Mouse (Mus musculus): ENCODE measurements around the gene Gabbr2. TPM values are rescaled to one million over a fixed set of nuclear protein-coding genes. Genes with fewer than 3 reads are reported as not detected.

Gene Gabbr2
- polyA plus RNA-seq, 1 experiment from 2014 or later, result 0.20 TPM

- DNase-seq (ENCODE audit: low spot score) (no peak), ATAC-seq (ENCODE audit: insufficient number of reproducible peaks, low FRiP score, low TSS enrichment, low read depth) (no peak)
- H3K9ac ChIP-seq (ENCODE audit: low read length), result no peak overlapping the region
- H3K4me1 ChIP-seq (ENCODE audit: control insufficient read depth, insufficient read depth, low read length), result peaks cover 4% of the 10 kb centered on the region; the same call in 1 of the 2 replicates
- H3K4me3 ChIP-seq (ENCODE audit: low read depth, low read length), result no peak overlapping the region
- H3K27me3 ChIP-seq (ENCODE audit: control insufficient read depth, insufficient read depth, low read length), result no peaks in the 10 kb centered on the region
- no peaks in the 10 kb centered on the region for H3K36me3 ChIP-seq (ENCODE audit: control insufficient read depth, insufficient read depth, low read length)
- no peaks in the 10 kb centered on the region for H3K9me3 ChIP-seq (ENCODE audit: control insufficient read depth, low read length)
- H3K4me2 ChIP-seq (ENCODE audit: low read depth, severe bottlenecking), result no peak overlapping the region
- H3K27ac ChIP-seq (replicated peaks; ENCODE audit: low read depth, low read length), result no peak overlapping the region
- WGBS, result 92% methylated on average over 4 of the region's 4 CpGs
Measured at GRCm38 (mm10) chr4:46862677-46863076, 129.0 kb downstream of the Gabbr2 start.

- WGBS, result 61% methylated on average over 6 of the region's 6 CpGs
- Histone ChIP-seq H3K4me3 (ENCODE audit: low read depth, low read length) (no peak overlapping the region), H3K4me1 (ENCODE audit: control insufficient read depth, insufficient read depth, low read length) (peaks cover 4% of the 10 kb centered on the region; the same call in 1 of the 2 replicates), H3K27me3 (ENCODE audit: control insufficient read depth, insufficient read depth, low read length) (no peaks in the 10 kb centered on the region), H3K9me3 (ENCODE audit: control insufficient read depth, low read length) (no peaks in the 10 kb centered on the region), H3K36me3 (ENCODE audit: control insufficient read depth, insufficient read depth, low read length) (no peaks in the 10 kb centered on the region), H3K9ac (ENCODE audit: low read length) (no peak overlapping the region), H3K27ac (replicated peaks; ENCODE audit: low read depth, low read length) (no peak overlapping the region), H3K4me2 (ENCODE audit: low read depth, severe bottlenecking) (no peak overlapping the region)
- ATAC-seq (ENCODE audit: insufficient number of reproducible peaks, low FRiP score, low TSS enrichment, low read depth) (no peak), DNase-seq (ENCODE audit: low spot score) (no peak)
Measured at GRCm38 (mm10) chr4:46860586-46860985, 131.1 kb downstream of the Gabbr2 start.

GRCm38 (mm10) chr4:46858899-46859298 is 132.8 kb downstream of the Gabbr2 start:
- Histone ChIP-seq H3K27ac (replicated peaks; ENCODE audit: low read depth, low read length) (no peak overlapping the region), H3K4me1 (ENCODE audit: control insufficient read depth, insufficient read depth, low read length) (peaks cover 4% of the 10 kb centered on the region; the same call in 1 of the 2 replicates), H3K9ac (ENCODE audit: low read length) (no peak overlapping the region), H3K27me3 (ENCODE audit: control insufficient read depth, insufficient read depth, low read length) (no peaks in the 10 kb centered on the region), H3K4me3 (ENCODE audit: low read depth, low read length) (no peak overlapping the region), H3K4me2 (ENCODE audit: low read depth, severe bottlenecking) (no peak overlapping the region; the same call in 1 of the 2 replicates), H3K9me3 (ENCODE audit: control insufficient read depth, low read length) (no peaks in the 10 kb centered on the region), H3K36me3 (ENCODE audit: control insufficient read depth, insufficient read depth, low read length) (no peaks in the 10 kb centered on the region)
- DNase-seq (ENCODE audit: low spot score) (peak; percentile 66), ATAC-seq (ENCODE audit: insufficient number of reproducible peaks, low FRiP score, low TSS enrichment, low read depth) (no peak; the same call in 1 of the 2 replicates)
- WGBS, result 11% methylated on average over 13 of the region's 13 CpGs

- no peak overlapping the region for H3K4me3 ChIP-seq (ENCODE audit: low read depth, low read length)
- no peak overlapping the region for H3K27ac ChIP-seq (replicated peaks; ENCODE audit: low read depth, low read length)
- peaks cover 4% of the 10 kb centered on the region; the same call in 1 of the 2 replicates for H3K4me1 ChIP-seq (ENCODE audit: control insufficient read depth, insufficient read depth, low read length)
- H3K9me3 ChIP-seq (ENCODE audit: control insufficient read depth, low read length), result no peaks in the 10 kb centered on the region
- no peak overlapping the region for H3K4me2 ChIP-seq (ENCODE audit: low read depth, severe bottlenecking)
- 89% methylated on average over 8 of the region's 8 CpGs for WGBS
- H3K27me3 ChIP-seq (ENCODE audit: control insufficient read depth, insufficient read depth, low read length), result no peaks in the 10 kb centered on the region
- no peaks in the 10 kb centered on the region for H3K36me3 ChIP-seq (ENCODE audit: control insufficient read depth, insufficient read depth, low read length)
- no peak overlapping the region for H3K9ac ChIP-seq (ENCODE audit: low read length)
- ATAC-seq (ENCODE audit: insufficient number of reproducible peaks, low FRiP score, low TSS enrichment, low read depth), result no peak
- DNase-seq (ENCODE audit: low spot score), result no peak
Measured at GRCm38 (mm10) chr4:46856145-46856544, 135.5 kb downstream of the Gabbr2 start.

GRCm38 (mm10) chr4:46854686-46855385 is 136.8 kb downstream of the Gabbr2 start:
- Histone ChIP-seq H3K27ac (replicated peaks; ENCODE audit: low read depth, low read length) (no peak overlapping the region), H3K4me1 (ENCODE audit: control insufficient read depth, insufficient read depth, low read length) (peaks cover 4% of the 10 kb centered on the region; the same call in 1 of the 2 replicates), H3K36me3 (ENCODE audit: control insufficient read depth, insufficient read depth, low read length) (no peaks in the 10 kb centered on the region), H3K4me2 (ENCODE audit: low read depth, severe bottlenecking) (no peak overlapping the region), H3K4me3 (ENCODE audit: low read depth, low read length) (no peak overlapping the region), H3K27me3 (ENCODE audit: control insufficient read depth, insufficient read depth, low read length) (no peaks in the 10 kb centered on the region), H3K9ac (ENCODE audit: low read length) (no peak overlapping the region), H3K9me3 (ENCODE audit: control insufficient read depth, low read length) (no peaks in the 10 kb centered on the region)
- WGBS, result 68% methylated on average over 23 of the region's 23 CpGs
- no peak for DNase-seq (ENCODE audit: low spot score)
- no peak for ATAC-seq (ENCODE audit: insufficient number of reproducible peaks, low FRiP score, low TSS enrichment, low read depth)

GRCm38 (mm10) chr4:46853852-46854460 is 137.7 kb downstream of the Gabbr2 start:
- ATAC-seq (ENCODE audit: insufficient number of reproducible peaks, low FRiP score, low TSS enrichment, low read depth) (no peak), DNase-seq (ENCODE audit: low spot score) (no peak)
- no peaks in the 10 kb centered on the region for H3K36me3 ChIP-seq (ENCODE audit: control insufficient read depth, insufficient read depth, low read length)

GRCm38 (mm10) chr4:46847745-46848144 is 143.9 kb downstream of the Gabbr2 start:
- Histone ChIP-seq H3K4me1 (ENCODE audit: control insufficient read depth, insufficient read depth, low read length) (no peaks in the 10 kb centered on the region), H3K27me3 (ENCODE audit: control insufficient read depth, insufficient read depth, low read length) (no peaks in the 10 kb centered on the region), H3K27ac (replicated peaks; ENCODE audit: low read depth, low read length) (no peak overlapping the region), H3K9ac (ENCODE audit: low read length) (no peak overlapping the region), H3K4me2 (ENCODE audit: low read depth, severe bottlenecking) (no peak overlapping the region), H3K36me3 (ENCODE audit: control insufficient read depth, insufficient read depth, low read length) (no peaks in the 10 kb centered on the region), H3K9me3 (ENCODE audit: control insufficient read depth, low read length) (no peaks in the 10 kb centered on the region), H3K4me3 (ENCODE audit: low read depth, low read length) (no peak overlapping the region)
- ATAC-seq (ENCODE audit: insufficient number of reproducible peaks, low FRiP score, low TSS enrichment, low read depth) (no peak), DNase-seq (ENCODE audit: low spot score) (no peak)

More at GRCm38 (mm10) chr4:46853852-46854460, 137.7 kb downstream of the Gabbr2 start:
- H3K4me3 ChIP-seq (ENCODE audit: low read depth, low read length), result no peak overlapping the region
- no peaks in the 10 kb centered on the region for H3K27me3 ChIP-seq (ENCODE audit: control insufficient read depth, insufficient read depth, low read length)
- no peaks in the 10 kb centered on the region for H3K9me3 ChIP-seq (ENCODE audit: control insufficient read depth, low read length)
- H3K9ac ChIP-seq (ENCODE audit: low read length), result no peak overlapping the region
- peaks cover 1% of the 10 kb centered on the region; the same call in 1 of the 2 replicates for H3K4me1 ChIP-seq (ENCODE audit: control insufficient read depth, insufficient read depth, low read length)
- no peak overlapping the region for H3K4me2 ChIP-seq (ENCODE audit: low read depth, severe bottlenecking)
- no peak overlapping the region for H3K27ac ChIP-seq (replicated peaks; ENCODE audit: low read depth, low read length)
- WGBS, result 85% methylated on average over 12 of the region's 12 CpGs

- no peak overlapping the region for H3K4me2 ChIP-seq (ENCODE audit: low read depth, severe bottlenecking)
- H3K4me1 ChIP-seq (ENCODE audit: control insufficient read depth, insufficient read depth, low read length), result no peaks in the 10 kb centered on the region
- H3K4me3 ChIP-seq (ENCODE audit: low read depth, low read length), result no peak overlapping the region
- WGBS, result 93% methylated on average over 10 of the region's 10 CpGs
- no peaks in the 10 kb centered on the region for H3K36me3 ChIP-seq (ENCODE audit: control insufficient read depth, insufficient read depth, low read length)
- no peak overlapping the region for H3K27ac ChIP-seq (replicated peaks; ENCODE audit: low read depth, low read length)
- no peaks in the 10 kb centered on the region for H3K9me3 ChIP-seq (ENCODE audit: control insufficient read depth, low read length)
- DNase-seq (ENCODE audit: low spot score), result no peak
- no peak overlapping the region for H3K9ac ChIP-seq (ENCODE audit: low read length)
- ATAC-seq (ENCODE audit: insufficient number of reproducible peaks, low FRiP score, low TSS enrichment, low read depth), result no peak
- H3K27me3 ChIP-seq (ENCODE audit: control insufficient read depth, insufficient read depth, low read length), result no peaks in the 10 kb centered on the region
Measured at GRCm38 (mm10) chr4:46846396-46846795, 145.3 kb downstream of the Gabbr2 start.

Data from limb, embryonic 11.5 days (tissue).